Mouse (Mus musculus) left cerebral cortex, postnatal 14 days (tissue): ENCODE results near the gene Zfp239. TPM values are rescaled to one million over a fixed set of nuclear protein-coding genes. Genes with fewer than 3 reads are reported as not detected.

Experiments used
- total RNA-seq, 2 experiments: library from RNA; stranded (reverse); gene quantifications; 2 replicates each; pipeline ENCODE4 v1.2.3; 2021

Gene Zfp239
- total RNA-seq, 2 experiments from 2014 or later: 40.2 to 46.0 TPM

Other genes with a start within 250 kb of the Zfp239 start
- 10 to 100 TPM; 58.4 to 58.9 TPM for gene Zfp637, start 20.9 kb upstream of the Zfp239 start, total RNA-seq
- gene Hnrnpf, start 38.2 kb downstream of the Zfp239 start, total RNA-seq: 100 to 1,000 TPM; 123 to 145 TPM
- gene Fxyd4, start 75.6 kb downstream of the Zfp239 start, total RNA-seq: not detected
- 100 to 1,000 TPM; 121 to 129 TPM for gene Rasgef1a, start 149.3 kb downstream of the Zfp239 start, total RNA-seq